Mouse (Mus musculus) intestine, embryonic 15.5 days (tissue): ENCODE measurements around the gene Tnnt1. TPM values are rescaled to one million over a fixed set of nuclear protein-coding genes. Genes with fewer than 3 reads are reported as not detected.

ENCODE experiments used
- ATAC-seq: fragments of 200-750 bp; cut with Nextera tagmentation; 2 replicates; pipeline ENCODE4 v1.8.0; 2017; ENCODE audit warnings: moderate TSS enrichment, moderate library complexity
- H3K27ac ChIP-seq: fragments of 300-500 bp; sonication (generic); 2 replicates; pipeline ENCODE4 v1.5.1; 2015; ENCODE audit warnings: mild to moderate bottlenecking, inconsistent platforms
- H3K27me3 ChIP-seq: fragments of 300-500 bp; sonication (generic); replicated peaks from 2 replicates; pipeline ENCODE4 v1.6.1; 2015; ENCODE audit warnings: inconsistent platforms
- H3K36me3 ChIP-seq: fragments of 300-500 bp; sonication (generic); 2 replicates; pipeline ENCODE4 v1.6.1; 2015; ENCODE audit warnings: inconsistent platforms
- H3K4me1 ChIP-seq: fragments of 300-500 bp; sonication (generic); replicated peaks from 2 replicates; pipeline ENCODE4 v1.6.1; 2015; ENCODE audit warnings: inconsistent platforms
- H3K4me2 ChIP-seq: fragments of 300-500 bp; sonication (generic); replicated peaks from 2 replicates; pipeline ENCODE4 v1.6.1; 2015; ENCODE audit warnings: mild to moderate bottlenecking, inconsistent platforms
- H3K4me3 ChIP-seq: fragments of 300-500 bp; sonication (generic); replicated peaks from 2 replicates; pipeline ENCODE4 v1.5.1; 2015; ENCODE audit warnings: inconsistent platforms
- H3K9ac ChIP-seq: fragments of 300-500 bp; sonication (generic); 2 replicates; pipeline ENCODE4 v1.6.1; 2015; ENCODE audit warnings: inconsistent platforms
- H3K9me3 ChIP-seq: fragments of 300-500 bp; sonication (generic); 2 replicates; pipeline ENCODE4 v1.6.1; 2016; ENCODE audit warnings: inconsistent platforms
- WGBS: fragments of 180-500 bp; shearing (Covaris S2); methylation state at CpG from one replicate; pipeline ENCODE4 v1.1.7; 2015; 5-methylcytosine and 5-hydroxymethylcytosine counted together
- polyA plus RNA-seq: library from polyadenylated mRNA; unstranded; fragments of >200 nt; fragmentation: Nextera tagmentation; extraction: Ambion mirVana; gene quantifications from 2 replicates; pipeline ENCODE4 v1.2.1, GENCODE M21; 2015

The Tnnt1 gene
- polyA plus RNA-seq, 1 experiment from 2014 or later, result 27.1 TPM

GRCm38 (mm10) chr7:4513829-4514712 lies 2.1 kb downstream of the Tnnt1 start:
- Histone ChIP-seq H3K4me1 (peaks cover 20% of the 10 kb centered on the region), H3K36me3 (no peaks in the 10 kb centered on the region), H3K9ac (no peak overlapping the region), H3K27me3 (no peaks in the 10 kb centered on the region), H3K4me3 (no peak overlapping the region), H3K9me3 (no peaks in the 10 kb centered on the region), H3K27ac (peak overlapping the region; percentile 41; the same call in 1 of the 2 replicates), H3K4me2 (0 out of 2 replicates have a peak overlapping the region, but pooled peaks have one; percentile 5)
- ATAC-seq, result no peak
- WGBS, result 56% methylated on average over 6 of the region's 6 CpGs

- Histone ChIP-seq H3K9ac (no peak overlapping the region), H3K4me1 (peaks cover 20% of the 10 kb centered on the region), H3K4me3 (no peak overlapping the region), H3K27me3 (no peaks in the 10 kb centered on the region), H3K36me3 (no peaks in the 10 kb centered on the region), H3K4me2 (0 out of 2 replicates have a peak overlapping the region, but pooled peaks have one; percentile 5), H3K9me3 (no peaks in the 10 kb centered on the region), H3K27ac (no peak overlapping the region)
- no peak for ATAC-seq
- WGBS, result 24% methylated on average over 13 of the region's 13 CpGs
Measured at GRCm38 (mm10) chr7:4513236-4513635, 2.9 kb downstream of the Tnnt1 start.

- Histone ChIP-seq H3K9me3 (no peaks in the 10 kb centered on the region), H3K27ac (no peak overlapping the region), H3K4me1 (peaks cover 20% of the 10 kb centered on the region), H3K9ac (no peak overlapping the region), H3K27me3 (no peaks in the 10 kb centered on the region), H3K4me2 (no peak overlapping the region), H3K4me3 (no peak overlapping the region), H3K36me3 (no peaks in the 10 kb centered on the region)
- ATAC-seq, result no peak
- 69% methylated on average over 8 of the region's 8 CpGs for WGBS
Measured at GRCm38 (mm10) chr7:4511489-4512224, 4.5 kb downstream of the Tnnt1 start.

GRCm38 (mm10) chr7:4509863-4510608 lies 6.1 kb downstream of the Tnnt1 start:
- H3K4me2 ChIP-seq, result peak overlapping the region; percentile 50
- WGBS, result 19% methylated on average over 24 of the region's 24 CpGs
- H3K4me1 ChIP-seq, result peaks cover 16% of the 10 kb centered on the region
- H3K9me3 ChIP-seq, result no peaks in the 10 kb centered on the region
- no peak overlapping the region for H3K9ac ChIP-seq
- H3K27me3 ChIP-seq, result no peaks in the 10 kb centered on the region
- H3K36me3 ChIP-seq, result no peaks in the 10 kb centered on the region
- H3K4me3 ChIP-seq, result no peak overlapping the region; the same call in 1 of the 2 replicates
- H3K27ac ChIP-seq, result no peak overlapping the region
- ATAC-seq, result peak; percentile 89

- no peaks in the 10 kb centered on the region for H3K27me3 ChIP-seq
- H3K4me2 ChIP-seq, result no peak overlapping the region
- H3K9ac ChIP-seq, result no peak overlapping the region
- H3K9me3 ChIP-seq, result no peaks in the 10 kb centered on the region
- H3K27ac ChIP-seq, result no peak overlapping the region
- no peak for ATAC-seq
- H3K4me3 ChIP-seq, result no peak overlapping the region
- peaks cover 9% of the 10 kb centered on the region for H3K4me1 ChIP-seq
- WGBS, result 87% methylated on average over 8 of the region's 8 CpGs
- no peaks in the 10 kb centered on the region for H3K36me3 ChIP-seq
Measured at GRCm38 (mm10) chr7:4508739-4509116, 7.5 kb downstream of the Tnnt1 start.

GRCm38 (mm10) chr7:4508062-4508738 lies 8.0 kb downstream of the Tnnt1 start:
- Histone ChIP-seq H3K4me2 (no peak overlapping the region), H3K9me3 (no peaks in the 10 kb centered on the region), H3K27ac (no peak overlapping the region), H3K36me3 (no peaks in the 10 kb centered on the region), H3K4me1 (peaks cover 8% of the 10 kb centered on the region; the same call in 1 of the 2 replicates), H3K9ac (no peak overlapping the region), H3K27me3 (no peaks in the 10 kb centered on the region), H3K4me3 (no peak overlapping the region)
- 63% methylated on average over 31 of the region's 32 CpGs for WGBS
- ATAC-seq, result no peak

GRCm38 (mm10) chr7:4507220-4507619 lies 9.0 kb downstream of the Tnnt1 start:
- Histone ChIP-seq H3K27ac (no peak overlapping the region), H3K4me1 (peaks cover 12% of the 10 kb centered on the region; the same call in 1 of the 2 replicates), H3K4me2 (no peak overlapping the region), H3K4me3 (no peak overlapping the region), H3K36me3 (no peaks in the 10 kb centered on the region), H3K9me3 (no peaks in the 10 kb centered on the region), H3K27me3 (no peaks in the 10 kb centered on the region), H3K9ac (no peak overlapping the region)
- WGBS, result 47% methylated on average over 3 of the region's 4 CpGs
- no peak for ATAC-seq

GRCm38 (mm10) chr7:4504646-4505435 lies 11.3 kb downstream of the Tnnt1 start:
- ATAC-seq, result no peak
- Histone ChIP-seq H3K36me3 (no peaks in the 10 kb centered on the region), H3K4me3 (no peak overlapping the region), H3K9ac (no peak overlapping the region), H3K4me2 (no peak overlapping the region), H3K27me3 (no peaks in the 10 kb centered on the region), H3K4me1 (peaks cover 15% of the 10 kb centered on the region), H3K9me3 (no peaks in the 10 kb centered on the region), H3K27ac (no peak overlapping the region)
- WGBS, result 59% methylated on average over 11 of the region's 11 CpGs

- Histone ChIP-seq H3K4me2 (no peak overlapping the region), H3K4me3 (no peak overlapping the region), H3K4me1 (peaks cover 19% of the 10 kb centered on the region), H3K9ac (no peak overlapping the region), H3K9me3 (no peaks in the 10 kb centered on the region), H3K27me3 (no peaks in the 10 kb centered on the region), H3K36me3 (no peaks in the 10 kb centered on the region), H3K27ac (no peak overlapping the region)
- no peak for ATAC-seq
- 83% methylated on average over 5 of the region's 5 CpGs for WGBS
Measured at GRCm38 (mm10) chr7:4503858-4504257, 12.3 kb downstream of the Tnnt1 start.

GRCm38 (mm10) chr7:4503100-4503499 lies 13.1 kb downstream of the Tnnt1 start:
- Histone ChIP-seq H3K4me3 (no peak overlapping the region), H3K4me1 (peaks cover 25% of the 10 kb centered on the region), H3K27me3 (no peaks in the 10 kb centered on the region), H3K27ac (no peak overlapping the region), H3K9ac (no peak overlapping the region), H3K36me3 (no peaks in the 10 kb centered on the region), H3K4me2 (no peak overlapping the region), H3K9me3 (no peaks in the 10 kb centered on the region)
- ATAC-seq, result no peak
- WGBS, result 79% methylated on average over 4 of the region's 4 CpGs
